Mouse (Mus musculus): Measurements from ENCODE around the gene Xbp1. TPM values are rescaled to one million over a fixed set of nuclear protein-coding genes. Genes with fewer than 3 reads are reported as not detected.
A peak's percentile ranks its signal among the peaks of the same experiment; 100 is the strongest.
"Not testable (repeated sequence)": the region's sequence is repeated elsewhere in the genome, so short reads cannot be mapped to it uniquely, and the experiment has no call there.

Gene Xbp1
- polyA plus RNA-seq (2015; fragmentation: Nextera tagmentation; extraction: Ambion mirVana), result 105 and 116 TPM in 2 replicates

- H3K4me2 ChIP-seq (ENCODE audit: low read depth, low read length), result peak within 1 kb of the TSS; percentile 85
These were observed at the start of gene Xbp1 for GRCm38 (mm10) chr11:5520412-5521265. TSS of gene Xbp1 (plus strand) at chr11:5520659.

GRCm38 (mm10) chr11:5474130-5474529 lies 46.3 kb upstream of the Xbp1 start:
- 11% methylated on average over 5 of the region's 5 CpGs for WGBS (ENCODE audit: insufficient replicate concordance)
- no peaks in the 10 kb centered on the region for H3K27me3 ChIP-seq (ENCODE audit: control insufficient read depth, insufficient read depth, low read depth, low read length)
- H3K36me3 ChIP-seq (ENCODE audit: control insufficient read depth, insufficient read depth), result no peaks in the 10 kb centered on the region
- no peak for ATAC-seq (ENCODE audit: low read depth)
- no peak overlapping the region for H3K27ac ChIP-seq (ENCODE audit: low read length)
- H3K4me2 ChIP-seq (ENCODE audit: low read depth, low read length), result no peak overlapping the region
- H3K4me1 ChIP-seq (ENCODE audit: control insufficient read depth, low read depth, low read length), result no peaks in the 10 kb centered on the region
- H3K9me3 ChIP-seq (replicated peaks; ENCODE audit: control insufficient read depth, low read length), result no peaks in the 10 kb centered on the region
- no peak overlapping the region for H3K9ac ChIP-seq (ENCODE audit: low read depth, low read length)
- H3K4me3 ChIP-seq (ENCODE audit: low read depth, low read length), result no peak overlapping the region

More at GRCm38 (mm10) chr11:5520412-5521265, at the start of gene Xbp1:
- peak; percentile 97 for ATAC-seq (ENCODE audit: low read depth)
- Histone ChIP-seq H3K4me1 (ENCODE audit: control insufficient read depth, low read depth, low read length) (peaks cover 19% of the 10 kb centered on the region), H3K27me3 (ENCODE audit: control insufficient read depth, insufficient read depth, low read depth, low read length) (no peaks in the 10 kb centered on the region), H3K36me3 (ENCODE audit: control insufficient read depth, insufficient read depth) (peaks cover 28% of the 10 kb centered on the region), H3K9me3 (replicated peaks; ENCODE audit: control insufficient read depth, low read length) (no peaks in the 10 kb centered on the region), H3K27ac (ENCODE audit: low read length) (peak within 1 kb of the TSS; percentile 94), H3K9ac (ENCODE audit: low read depth, low read length) (peak within 1 kb of the TSS; percentile 98), H3K4me3 (ENCODE audit: low read depth, low read length) (peak within 1 kb of the TSS; percentile 92)
- under 1% methylated on average over 71 of the region's 72 CpGs for WGBS (ENCODE audit: insufficient replicate concordance)

- H3K4me3 ChIP-seq (ENCODE audit: low read depth, low read length); H3K27ac ChIP-seq (ENCODE audit: low read length); H3K9me3 ChIP-seq (replicated peaks; ENCODE audit: control insufficient read depth, low read length); H3K27me3 ChIP-seq (ENCODE audit: control insufficient read depth, insufficient read depth, low read depth, low read length); H3K4me2 ChIP-seq (ENCODE audit: low read depth, low read length); H3K4me1 ChIP-seq (ENCODE audit: control insufficient read depth, low read depth, low read length); ATAC-seq (ENCODE audit: low read depth); H3K36me3 ChIP-seq (ENCODE audit: control insufficient read depth, insufficient read depth); H3K9ac ChIP-seq (ENCODE audit: low read depth, low read length): not testable (repeated sequence)
- WGBS (ENCODE audit: insufficient replicate concordance), result no CpG with 5 or more reads among the region's 2 CpGs
These were observed 44.8 kb upstream of the Xbp1 start for GRCm38 (mm10) chr11:5475556-5476118.

- no peaks in the 10 kb centered on the region for H3K9me3 ChIP-seq (replicated peaks; ENCODE audit: control insufficient read depth, low read length)
- no peaks in the 10 kb centered on the region for H3K27me3 ChIP-seq (ENCODE audit: control insufficient read depth, insufficient read depth, low read depth, low read length)
- no peak overlapping the region for H3K4me2 ChIP-seq (ENCODE audit: low read depth, low read length)
- H3K4me1 ChIP-seq (ENCODE audit: control insufficient read depth, low read depth, low read length), result no peaks in the 10 kb centered on the region
- H3K4me3 ChIP-seq (ENCODE audit: low read depth, low read length), result no peak overlapping the region
- no peak overlapping the region for H3K9ac ChIP-seq (ENCODE audit: low read depth, low read length)
- no peak for ATAC-seq (ENCODE audit: low read depth)
- no peak overlapping the region for H3K27ac ChIP-seq (ENCODE audit: low read length)
- 56% methylated on average over 4 of the region's 4 CpGs for WGBS (ENCODE audit: insufficient replicate concordance)
- H3K36me3 ChIP-seq (ENCODE audit: control insufficient read depth, insufficient read depth), result no peaks in the 10 kb centered on the region
These were observed 43.7 kb upstream of the Xbp1 start for GRCm38 (mm10) chr11:5476806-5477205.

GRCm38 (mm10) chr11:5478193-5478592 lies 42.3 kb upstream of the Xbp1 start:
- H3K36me3 ChIP-seq (ENCODE audit: control insufficient read depth, insufficient read depth), result no peaks in the 10 kb centered on the region
- H3K4me1 ChIP-seq (ENCODE audit: control insufficient read depth, low read depth, low read length), result no peaks in the 10 kb centered on the region
- H3K4me2 ChIP-seq (ENCODE audit: low read depth, low read length), result no peak overlapping the region
- 49% methylated on average over 7 of the region's 7 CpGs for WGBS (ENCODE audit: insufficient replicate concordance)
- no peak overlapping the region for H3K27ac ChIP-seq (ENCODE audit: low read length)
- H3K4me3 ChIP-seq (ENCODE audit: low read depth, low read length), result no peak overlapping the region
- no peak for ATAC-seq (ENCODE audit: low read depth)
- no peaks in the 10 kb centered on the region for H3K27me3 ChIP-seq (ENCODE audit: control insufficient read depth, insufficient read depth, low read depth, low read length)
- no peaks in the 10 kb centered on the region for H3K9me3 ChIP-seq (replicated peaks; ENCODE audit: control insufficient read depth, low read length)
- no peak overlapping the region for H3K9ac ChIP-seq (ENCODE audit: low read depth, low read length)

GRCm38 (mm10) chr11:5478831-5479230 lies 41.6 kb upstream of the Xbp1 start:
- Histone ChIP-seq H3K9me3 (replicated peaks; ENCODE audit: control insufficient read depth, low read length) (no peaks in the 10 kb centered on the region), H3K36me3 (ENCODE audit: control insufficient read depth, insufficient read depth) (no peaks in the 10 kb centered on the region), H3K27ac (ENCODE audit: low read length) (no peak overlapping the region), H3K4me1 (ENCODE audit: control insufficient read depth, low read depth, low read length) (no peaks in the 10 kb centered on the region), H3K4me2 (ENCODE audit: low read depth, low read length) (no peak overlapping the region), H3K4me3 (ENCODE audit: low read depth, low read length) (no peak overlapping the region), H3K27me3 (ENCODE audit: control insufficient read depth, insufficient read depth, low read depth, low read length) (no peaks in the 10 kb centered on the region), H3K9ac (ENCODE audit: low read depth, low read length) (no peak overlapping the region)
- 74% methylated on average over 3 of the region's 3 CpGs for WGBS (ENCODE audit: insufficient replicate concordance)
- ATAC-seq (ENCODE audit: low read depth), result no peak

GRCm38 (mm10) chr11:5482581-5482980 lies 37.9 kb upstream of the Xbp1 start:
- Histone ChIP-seq H3K4me2 (ENCODE audit: low read depth, low read length) (no peak overlapping the region), H3K36me3 (ENCODE audit: control insufficient read depth, insufficient read depth) (no peaks in the 10 kb centered on the region), H3K4me1 (ENCODE audit: control insufficient read depth, low read depth, low read length) (peaks cover 10% of the 10 kb centered on the region), H3K27ac (ENCODE audit: low read length) (no peak overlapping the region), H3K9me3 (replicated peaks; ENCODE audit: control insufficient read depth, low read length) (no peaks in the 10 kb centered on the region), H3K27me3 (ENCODE audit: control insufficient read depth, insufficient read depth, low read depth, low read length) (no peaks in the 10 kb centered on the region), H3K9ac (ENCODE audit: low read depth, low read length) (no peak overlapping the region), H3K4me3 (ENCODE audit: low read depth, low read length) (no peak overlapping the region)
- no peak for ATAC-seq (ENCODE audit: low read depth)
- 77% methylated on average over 13 of the region's 13 CpGs for WGBS (ENCODE audit: insufficient replicate concordance)

- H3K9me3 ChIP-seq (replicated peaks; ENCODE audit: control insufficient read depth, low read length), result no peaks in the 10 kb centered on the region
- peak overlapping the region; percentile 58 for H3K27ac ChIP-seq (ENCODE audit: low read length)
- no peaks in the 10 kb centered on the region for H3K36me3 ChIP-seq (ENCODE audit: control insufficient read depth, insufficient read depth)
- no peaks in the 10 kb centered on the region for H3K27me3 ChIP-seq (ENCODE audit: control insufficient read depth, insufficient read depth, low read depth, low read length)
- WGBS (ENCODE audit: insufficient replicate concordance), result 10% methylated on average over 15 of the region's 15 CpGs
- H3K9ac ChIP-seq (ENCODE audit: low read depth, low read length), result peak overlapping the region; percentile 71
- ATAC-seq (ENCODE audit: low read depth), result peak; percentile 80
- H3K4me2 ChIP-seq (ENCODE audit: low read depth, low read length), result peak overlapping the region; percentile 85
- H3K4me3 ChIP-seq (ENCODE audit: low read depth, low read length), result peak overlapping the region; percentile 66
- H3K4me1 ChIP-seq (ENCODE audit: control insufficient read depth, low read depth, low read length), result peaks cover 10% of the 10 kb centered on the region
These were observed 35.1 kb upstream of the Xbp1 start for GRCm38 (mm10) chr11:5485193-5486011.

All from liver, embryonic 16.5 days (tissue).